Mouse (Mus musculus) brain, adult 10 weeks (tissue): ENCODE data around the gene Glrx. TPM values are rescaled to one million over a fixed set of nuclear protein-coding genes. Genes with fewer than 3 reads are reported as not detected.

Experiments
- polyA plus RNA-seq: library from polyadenylated mRNA; stranded (reverse); fragments of 350-450 nt; fragmentation: Illumina TruSeq; extraction: RNeasy Lipid Tissue Mini Kit (QIAGEN cat#74804); gene quantifications from one replicate; pipeline ENCODE4 v1.2.3, GENCODE M21; 2015; ENCODE audit warnings: low read depth, low replicate concordance

The Glrx gene
- polyA plus RNA-seq: 72.5 TPM

DNA sequence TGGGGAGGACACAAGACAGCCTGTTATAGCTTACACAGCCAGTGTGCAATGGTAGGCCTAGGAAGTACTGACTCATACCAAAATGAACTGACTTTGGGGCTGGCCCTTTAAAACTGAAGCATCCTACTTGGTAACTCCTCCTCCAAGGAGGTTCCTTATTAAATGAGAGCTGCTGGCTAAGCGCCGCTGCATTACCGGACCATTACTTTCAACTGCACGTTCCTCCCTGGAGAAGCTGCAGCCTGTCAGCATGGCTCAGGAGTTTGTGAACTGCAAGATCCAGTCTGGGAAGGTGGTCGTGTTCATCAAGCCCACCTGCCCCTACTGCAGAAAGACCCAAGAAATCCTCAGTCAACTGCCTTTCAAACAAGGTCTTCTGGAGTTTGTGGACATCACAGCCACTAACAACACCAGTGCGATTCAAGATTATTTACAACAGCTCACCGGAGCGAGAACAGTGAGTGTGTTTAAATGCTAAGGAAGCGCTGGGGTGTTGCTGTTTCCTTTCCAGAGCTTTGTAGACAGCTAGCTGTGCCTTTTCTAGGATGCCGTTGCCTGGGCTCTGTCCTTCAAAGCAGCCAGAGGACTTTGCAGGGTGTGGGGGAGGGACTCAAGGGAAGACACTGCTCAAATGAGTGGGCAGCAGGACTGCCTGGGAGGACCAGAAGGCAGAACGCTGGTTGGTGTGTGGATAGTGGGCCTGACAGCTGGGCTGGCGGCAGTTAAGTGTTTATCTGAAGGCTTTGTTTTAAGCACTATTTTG, at the start of gene Glrx:
Glrx (plus strand) TSS at position 150 of the 763 bp plus-strand sequence.

Other genes with a start within 250 kb of the Glrx start
- gene Ell2, start 133.1 kb upstream of the Glrx start, polyA plus RNA-seq: 23.6 TPM
- gene Rhobtb3, start 104.1 kb downstream of the Glrx start, polyA plus RNA-seq: 16.1 TPM
- gene Spata9, start 127.3 kb downstream of the Glrx start, polyA plus RNA-seq: not detected
- gene Rfesd, start 178.9 kb downstream of the Glrx start, polyA plus RNA-seq: 18.2 TPM
- gene Gpr150, start 217.1 kb downstream of the Glrx start, polyA plus RNA-seq: 3.3 TPM